Mouse (Mus musculus) thymus, adult 2 months (tissue): Measurements from ENCODE around the gene Man1c1.

ENCODE experiments used
- CTCF ChIP-seq: fragments of 200-500 bp; IDR thresholded peaks from 2 replicates; pipeline ENCODE4 v1.5.1; 2012; ENCODE audit warnings: mild to moderate bottlenecking, control low read depth, low read length, moderate library complexity, borderline replicate concordance; ENCODE audit not compliant: control insufficient read depth, poor library complexity, insufficient read depth; ENCODE audit errors: extremely low read depth
- POLR2A ChIP-seq: fragments of 200-500 bp; IDR thresholded peaks from 2 replicates; pipeline ENCODE4 v1.6.1; 2012; ENCODE audit warnings: mild to moderate bottlenecking, low read length, control low read depth, moderate library complexity; ENCODE audit not compliant: control insufficient read depth, poor library complexity, insufficient read depth; ENCODE audit errors: extremely low read depth

GRCm38 (mm10) chr4:134606054-134606453 lies 98.0 kb downstream of the Man1c1 start:
- no peak for TF ChIP-seq CTCF
- TF ChIP-seq POLR2A, result no peak
